ENCODE assay signal across 7 mouse cellular contexts in genomic region chr4:134767426-134768225, GRCm38 (mm10). TPM values are rescaled to one million over a fixed set of nuclear protein-coding genes. Genes with fewer than 3 reads are reported as not detected.
DNase-seq lines count a peak whose midpoint lies in the region; ATAC-seq and TF ChIP-seq lines count a peak whose summit lies in the region.

Ldlrap1 (minus strand) TSS chr4:134768024.

- H3K9ac ChIP-seq in forebrain, postnatal 0 days = peak within 1 kb of the TSS; percentile 43; the same call in 1 of the 2 replicates
- peak within 1 kb of the TSS; percentile 63 for H3K9ac ChIP-seq in hindbrain, embryonic 11.5 days (ENCODE audit: low read depth, low read length)

- no peaks in the 10 kb centered on the region for H3K27me3 ChIP-seq in Patski
- no peaks in the 10 kb centered on the region for H3K27me3 ChIP-seq in cerebellum, adult 2 months (ENCODE audit: control insufficient read depth, insufficient read depth, low read length)
- H3K27me3 ChIP-seq in forebrain, postnatal 0 days (ENCODE audit: insufficient read depth, low read length) = peaks cover 14% of the 10 kb centered on the region; the same call in 1 of the 2 replicates
- peaks cover 22% of the 10 kb centered on the region for H3K27me3 ChIP-seq in hindbrain, embryonic 11.5 days (ENCODE audit: control insufficient read depth, insufficient read depth, low read length)
- peaks cover 67% of the 10 kb centered on the region for H3K27me3 ChIP-seq in midbrain, embryonic 10.5 days (ENCODE audit: low read depth, poor library complexity, severe bottlenecking)
- H3K27me3 ChIP-seq in small intestine, adult 2 months (ENCODE audit: control insufficient read depth, insufficient read depth, low read length) = no peaks in the 10 kb centered on the region

- peaks cover 39% of the 10 kb centered on the region for H3K4me1 ChIP-seq in cerebellum, adult 2 months (ENCODE audit: control insufficient read depth, insufficient read depth, low read length)
- H3K4me1 ChIP-seq in forebrain, postnatal 0 days (ENCODE audit: insufficient read depth) = 0 out of 2 replicates have a peak, but pooled peaks cover 5% of the 10 kb centered on the region
- peaks cover 6% of the 10 kb centered on the region for H3K4me1 ChIP-seq in hindbrain, embryonic 11.5 days (replicated peaks; ENCODE audit: control insufficient read depth, insufficient read depth, low read length)
- H3K4me1 ChIP-seq in midbrain, embryonic 10.5 days = peaks cover 33% of the 10 kb centered on the region
- H3K4me1 ChIP-seq in small intestine, adult 2 months (ENCODE audit: control insufficient read depth, insufficient read depth, insufficient read length, low read length) = peaks cover 7% of the 10 kb centered on the region

- no peak for DNase-seq in Patski (ENCODE audit: low read depth, low spot score)
- peak; percentile 80 to 86 for DNase-seq in cerebellum, adult 2 months
- DNase-seq in forebrain, postnatal 0 days = peak; percentile 57
- peak; percentile 84 for DNase-seq in hindbrain, embryonic 11.5 days (ENCODE audit: low spot score)
- peak; percentile 66 for DNase-seq in left cerebral cortex, postnatal 4 days
- DNase-seq in midbrain, embryonic 10.5 days (ENCODE audit: low spot score) = peak; percentile 77

- peak; percentile 59; the same call in 1 of the 2 replicates for TF ChIP-seq POLR2A in cerebellum, adult 2 months (IDR thresholded peaks at IDR 0.05; ENCODE audit: borderline replicate concordance, insufficient read depth, low read length)
- peak; percentile 64; the same call in 1 of the 2 replicates for TF ChIP-seq POLR2A in small intestine, adult 2 months (IDR thresholded peaks at IDR 0.05; ENCODE audit: low read depth, low read length)

- POLR2A ChIA-PET in Patski (lab: Charles Lee) = interaction anchor here (0.7 to 1.4 kb wide), 2 partner anchors 8 to 32 kb away, joined by 3 to 5 read pairs; no protein-coding TSS in a partner anchor

- CTCF ChIA-PET in Patski (lab: Charles Lee) = no interaction called here

- H3K4me2 ChIP-seq in forebrain, postnatal 0 days (ENCODE audit: low read depth) = peak within 1 kb of the TSS; percentile 92
- H3K4me2 ChIP-seq in hindbrain, embryonic 11.5 days (replicated peaks; ENCODE audit: low read depth, low read length) = peak within 1 kb of the TSS; percentile 98

- H3K9me3 ChIP-seq in forebrain, postnatal 0 days (ENCODE audit: low read length) = no peaks in the 10 kb centered on the region
- H3K9me3 ChIP-seq in hindbrain, embryonic 11.5 days (ENCODE audit: control insufficient read depth, low read length) = no peaks in the 10 kb centered on the region
- no peaks in the 10 kb centered on the region for H3K9me3 ChIP-seq in midbrain, embryonic 10.5 days (replicated peaks)

- no peak for TF ChIP-seq CTCF in Patski (IDR thresholded peaks at IDR 0.05)
- no peak for TF ChIP-seq CTCF in cerebellum, adult 2 months (IDR thresholded peaks at IDR 0.05; ENCODE audit: borderline replicate concordance, insufficient read depth, low read depth, low read length)
- TF ChIP-seq CTCF in forebrain, postnatal 0 days (IDR thresholded peaks at IDR 0.05; ENCODE audit: low read depth) = no peak
- TF ChIP-seq CTCF in small intestine, adult 2 months (IDR thresholded peaks at IDR 0.05; ENCODE audit: extremely low read depth, insufficient read length, insufficient replicate concordance, low read depth, low read length) = no peak

- ATAC-seq in Patski = peak; percentile 22
- peak; percentile 48 for ATAC-seq in forebrain, postnatal 0 days
- ATAC-seq in hindbrain, embryonic 11.5 days (ENCODE audit: low FRiP score) = peak; percentile 82

- H3K4me3 ChIP-seq in cerebellum, adult 2 months (replicated peaks; ENCODE audit: insufficient read depth, low read depth, low read length) = peak within 1 kb of the TSS; percentile 71
- peak within 1 kb of the TSS; percentile 45 for H3K4me3 ChIP-seq in forebrain, postnatal 0 days (ENCODE audit: low read depth, low read length)
- peak within 1 kb of the TSS; percentile 65 for H3K4me3 ChIP-seq in hindbrain, embryonic 11.5 days (ENCODE audit: low read depth, low read length)
- H3K4me3 ChIP-seq in midbrain, embryonic 10.5 days = peak within 1 kb of the TSS; percentile 88
- H3K4me3 ChIP-seq in small intestine, adult 2 months (ENCODE audit: low read depth, low read length) = peak within 1 kb of the TSS; percentile 80

- H3K36me3 ChIP-seq in forebrain, postnatal 0 days (ENCODE audit: insufficient read depth) = no peaks in the 10 kb centered on the region
- no peaks in the 10 kb centered on the region for H3K36me3 ChIP-seq in hindbrain, embryonic 11.5 days (ENCODE audit: control insufficient read depth, insufficient read depth, low read length)
- H3K36me3 ChIP-seq in midbrain, embryonic 10.5 days = no peaks in the 10 kb centered on the region
- H3K36me3 ChIP-seq in small intestine, adult 2 months (ENCODE audit: control insufficient read depth, insufficient read depth, low read length) = no peaks in the 10 kb centered on the region

- under 1% methylated on average over 76 of the region's 80 CpGs for WGBS in cerebellum, adult 2 months
- WGBS in forebrain, postnatal 0 days = 2% methylated on average over 68 of the region's 80 CpGs
- WGBS in hindbrain, embryonic 11.5 days = under 1% methylated on average over 61 of the region's 80 CpGs
- WGBS in midbrain, embryonic 10.5 days = under 1% methylated on average over 80 of the region's 80 CpGs
- WGBS in small intestine, adult 2 months = under 1% methylated on average over 80 of the region's 80 CpGs

- peak within 1 kb of the TSS; percentile 80 for H3K27ac ChIP-seq in cerebellum, adult 2 months (ENCODE audit: insufficient read depth, low read length)
- no peak within 1 kb of the TSS for H3K27ac ChIP-seq in forebrain, postnatal 0 days (ENCODE audit: low read depth, low read length)
- H3K27ac ChIP-seq in hindbrain, embryonic 11.5 days (ENCODE audit: low read depth, low read length) = no peak within 1 kb of the TSS; the same call in 1 of the 2 replicates
- H3K27ac ChIP-seq in midbrain, embryonic 10.5 days (replicated peaks) = peak within 1 kb of the TSS; percentile 82
- H3K27ac ChIP-seq in small intestine, adult 2 months (ENCODE audit: insufficient read depth, low read depth, low read length) = no peak within 1 kb of the TSS

- in situ Hi-C loops in Patski (cut with MboI; ENCODE audit: low pct_unique_long_range_greater_than_20kb) = no loop called here

- intact Hi-C loops in left cerebral cortex, postnatal 4 days (cut with DNase I) = no loop called here

RNA-seq across cellular contexts. Expression of gene Ldlrap1, which starts in this region (rescaled TPM):
- polyA plus RNA-seq in Patski (2021) = 17.1 TPM
- polyA plus RNA-seq in cerebellum, adult 2 months (2012; rRNA removed) = 16.0 and 18.5 TPM in 2 replicates
- 1.2 and 1.7 TPM in 2 replicates for total RNA-seq in forebrain, postnatal 0 days (2014; rRNA removed)
- polyA plus RNA-seq in forebrain, postnatal 0 days (2015; fragmentation: Nextera tagmentation; extraction: Ambion mirVana) = 2.3 TPM in 2 replicates
- polyA plus RNA-seq in hindbrain, embryonic 11.5 days (2014; fragmentation: Nextera tagmentation; extraction: Ambion mirVana) = 4.3 and 5.6 TPM in 2 replicates
- 1 to 10 TPM; 1.9 to 4.1 TPM for total RNA-seq in left cerebral cortex, postnatal 4 days (2021)
- polyA plus RNA-seq in midbrain, embryonic 10.5 days (2016; fragmentation: Nextera tagmentation; extraction: Ambion mirVana) = 8.6 and 9.3 TPM in 2 replicates
- 10.8 and 11.2 TPM in 2 replicates for polyA plus RNA-seq in small intestine, adult 2 months (2012; rRNA removed)

Comparison
In these comparisons a context has a peak if more than half of its experiments do, and no peak if none do; other contexts are left out.
1. ATAC-seq: peak in every context shown above with its lines; median percentile 82 in hindbrain, embryonic 11.5 days; 48 in forebrain, postnatal 0 days; 22 in Patski.
2. H3K27ac ChIP-seq: peak in cerebellum, adult 2 months (single experiment) and midbrain, embryonic 10.5 days (single experiment); none in forebrain, postnatal 0 days (single experiment), hindbrain, embryonic 11.5 days (single experiment) and small intestine, adult 2 months (single experiment).
3. Peak in every context shown above with its lines, with median percentiles within 50 percentile points of each other: H3K4me3 ChIP-seq.